Mouse (Mus musculus): ENCODE data around the gene Evi2.

DNA sequence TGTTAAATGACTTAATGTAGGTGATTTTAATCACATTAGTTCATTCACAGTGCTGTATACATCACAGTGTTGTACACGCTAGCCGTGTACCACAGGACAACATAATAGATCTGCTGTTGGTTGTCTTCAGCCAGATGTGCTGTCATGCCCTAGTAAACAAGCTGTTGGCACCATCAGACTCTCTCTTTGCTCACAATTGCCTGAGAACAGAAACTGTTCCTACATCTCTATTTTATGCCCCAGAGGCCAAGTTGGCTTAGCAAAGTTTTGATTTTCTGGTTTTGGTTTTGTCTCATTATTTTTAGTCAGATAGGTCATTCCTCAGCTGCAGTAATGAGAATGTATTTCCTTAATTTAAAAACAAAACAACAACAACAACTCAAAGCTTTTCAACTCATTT lies 653 bp downstream of the Evi2 start:
- TF ChIP-seq CTCF (IDR thresholded peaks at IDR 0.05; ENCODE audit: insufficient read depth, low read length) (no peak), POLR2A (IDR thresholded peaks at IDR 0.05; ENCODE audit: borderline replicate concordance, extremely low read depth, low read depth, low read length) (no peak)

Measured in lung, adult 2 months (tissue).